Mouse (Mus musculus) small intestine, adult 2 months (tissue): ENCODE measurements around the gene Stard10. TPM values are rescaled to one million over a fixed set of nuclear protein-coding genes. Genes with fewer than 3 reads are reported as not detected.

ENCODE experiments used
- H3K27ac ChIP-seq: fragments of 200-500 bp; 2 replicates; pipeline ENCODE4 v1.5.1; 2012; ENCODE audit warnings: low read depth, low read length, control low read depth, inconsistent platforms; ENCODE audit not compliant: insufficient read depth
- H3K27me3 ChIP-seq: fragments of 200-500 bp; 2 replicates; pipeline ENCODE4 v1.6.1; 2012; ENCODE audit warnings: mild to moderate bottlenecking, moderate library complexity, low read length, inconsistent platforms; ENCODE audit not compliant: control insufficient read depth, insufficient read depth
- H3K36me3 ChIP-seq: fragments of 200-500 bp; 2 replicates; pipeline ENCODE4 v1.6.1; 2012; ENCODE audit warnings: mild to moderate bottlenecking, low read length, control low read depth, inconsistent platforms; ENCODE audit not compliant: control insufficient read depth, insufficient read depth
- H3K4me1 ChIP-seq: fragments of 200-500 bp; 2 replicates; pipeline ENCODE4 v1.6.1; 2012; ENCODE audit warnings: low read length, inconsistent platforms, mixed read lengths; ENCODE audit not compliant: control insufficient read depth, insufficient read depth, insufficient read length
- H3K4me3 ChIP-seq: fragments of 200-500 bp; 2 replicates; pipeline ENCODE4 v1.5.1; 2012; ENCODE audit warnings: low read depth, mild to moderate bottlenecking, control low read depth, inconsistent platforms, low read length, moderate library complexity
- CTCF ChIP-seq: fragments of 200-500 bp; IDR thresholded peaks from 2 replicates; pipeline ENCODE4 v1.5.1; 2012; ENCODE audit warnings: low read depth, mild to moderate bottlenecking, control low read depth, inconsistent platforms, low read length, moderate library complexity, mixed read lengths; ENCODE audit not compliant: insufficient replicate concordance, insufficient read length; ENCODE audit errors: extremely low read depth
- POLR2A ChIP-seq: fragments of 200-500 bp; IDR thresholded peaks from 2 replicates; pipeline ENCODE4 v1.6.1; 2012; ENCODE audit warnings: low read depth, mild to moderate bottlenecking, control low read depth, inconsistent platforms, low read length, moderate library complexity
- WGBS: fragments of 180-500 bp; shearing (Covaris S2); methylation state at CpG from one replicate; pipeline ENCODE4 v1.1.7; 2018; 5-methylcytosine and 5-hydroxymethylcytosine counted together
- polyA plus RNA-seq: library from polyadenylated mRNA; depleted of rRNA; stranded (reverse); fragments of >200 nt; gene quantifications from 2 replicates; pipeline ENCODE4 v1.2.3, GENCODE M21; 2012

Stard10 gene
- polyA plus RNA-seq, 1 experiment: 264 TPM

- H3K27ac ChIP-seq: 0 out of 2 replicates have a peak overlapping the region, but pooled peaks have one; percentile 7
- no peaks in the 10 kb centered on the region for H3K27me3 ChIP-seq
- H3K4me1 ChIP-seq: peaks cover 3% of the 10 kb centered on the region
- no peak for TF ChIP-seq POLR2A
- no peak for TF ChIP-seq CTCF
- H3K4me3 ChIP-seq: peak overlapping the region; percentile 73; the same call in 1 of the 2 replicates
- WGBS: 45% methylated on average over 7 of the region's 7 CpGs
- H3K36me3 ChIP-seq: no peaks in the 10 kb centered on the region
Observed at GRCm38 (mm10) chr7:101302691-101303090, 14.2 kb upstream of the Stard10 start.

- no peaks in the 10 kb centered on the region; the same call in 1 of the 2 replicates for H3K4me1 ChIP-seq
- TF ChIP-seq POLR2A (no peak), CTCF (no peak)
- H3K27ac ChIP-seq: no peak overlapping the region
- H3K4me3 ChIP-seq: no peak overlapping the region
- H3K36me3 ChIP-seq: no peaks in the 10 kb centered on the region
- 35% methylated on average over 2 of the region's 2 CpGs for WGBS
- H3K27me3 ChIP-seq: no peaks in the 10 kb centered on the region
Observed at GRCm38 (mm10) chr7:101306841-101307240, 10.0 kb upstream of the Stard10 start.

GRCm38 (mm10) chr7:101309985-101310326 lies 6.9 kb upstream of the Stard10 start:
- peak overlapping the region; percentile 98 for H3K27ac ChIP-seq
- WGBS: 21% methylated on average over 5 of the region's 5 CpGs
- no peak for TF ChIP-seq POLR2A
- TF ChIP-seq CTCF: no peak
- H3K27me3 ChIP-seq: no peaks in the 10 kb centered on the region
- H3K4me1 ChIP-seq: no peaks in the 10 kb centered on the region
- H3K36me3 ChIP-seq: no peaks in the 10 kb centered on the region
- peak overlapping the region; percentile 80 for H3K4me3 ChIP-seq

DNA sequence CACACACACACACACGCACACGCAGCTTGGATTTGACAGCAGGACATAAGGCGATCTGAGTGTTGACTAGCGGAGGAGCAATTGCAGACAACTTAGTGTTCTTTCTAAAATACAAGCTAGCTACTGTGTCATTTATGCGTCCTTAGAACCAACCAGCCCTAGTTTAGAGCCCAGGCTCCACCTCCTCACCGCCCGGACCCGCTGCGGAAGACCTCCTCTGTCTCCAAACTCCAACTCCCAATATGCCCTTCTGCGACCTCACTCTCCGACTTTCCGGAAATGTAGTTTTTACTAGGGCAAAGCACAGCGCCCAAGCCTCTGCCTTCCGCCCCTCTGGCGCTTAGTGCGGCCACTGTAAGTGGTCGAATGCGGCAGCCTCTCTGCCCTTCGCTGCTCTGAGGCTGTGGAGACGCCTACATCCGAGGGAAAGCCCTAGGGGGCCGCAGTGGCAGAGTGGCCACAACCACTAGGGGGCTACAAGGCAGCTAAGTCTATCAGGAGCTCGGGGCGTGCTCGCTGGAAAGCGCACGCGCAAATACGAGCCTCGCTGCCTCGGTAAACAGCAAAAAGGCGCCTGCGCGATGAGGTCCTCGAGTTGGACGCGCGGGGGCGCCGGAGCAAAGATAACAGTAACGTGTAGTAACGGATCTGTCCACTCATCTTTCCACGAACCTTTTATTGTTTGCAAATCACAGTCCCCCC lies 6.4 kb upstream of the Stard10 start:
- WGBS: under 1% methylated on average over 43 of the region's 43 CpGs
- peak; percentile 51; the same call in 1 of the 2 replicates for TF ChIP-seq POLR2A
- TF ChIP-seq CTCF: peak; percentile 94
- H3K4me1 ChIP-seq: no peaks in the 10 kb centered on the region
- no peaks in the 10 kb centered on the region for H3K27me3 ChIP-seq
- no peaks in the 10 kb centered on the region for H3K36me3 ChIP-seq
- peak overlapping the region; percentile 80 for H3K4me3 ChIP-seq
- peak overlapping the region; percentile 98 for H3K27ac ChIP-seq

GRCm38 (mm10) chr7:101311061-101311460 lies 5.8 kb upstream of the Stard10 start:
- WGBS: 25% methylated on average over 2 of the region's 2 CpGs
- no peak overlapping the region for H3K27ac ChIP-seq
- H3K4me1 ChIP-seq: no peaks in the 10 kb centered on the region
- H3K36me3 ChIP-seq: no peaks in the 10 kb centered on the region
- no peaks in the 10 kb centered on the region for H3K27me3 ChIP-seq
- no peak overlapping the region for H3K4me3 ChIP-seq
- TF ChIP-seq POLR2A (no peak), CTCF (no peak)

GRCm38 (mm10) chr7:101313033-101313432 lies 3.9 kb upstream of the Stard10 start:
- H3K27ac ChIP-seq: no peak overlapping the region
- H3K36me3 ChIP-seq: no peaks in the 10 kb centered on the region
- no peaks in the 10 kb centered on the region for H3K27me3 ChIP-seq
- no peak overlapping the region for H3K4me3 ChIP-seq
- peaks cover 8% of the 10 kb centered on the region; the same call in 1 of the 2 replicates for H3K4me1 ChIP-seq
- no peak for TF ChIP-seq CTCF
- WGBS: 43% methylated on average over 3 of the region's 3 CpGs

DNA sequence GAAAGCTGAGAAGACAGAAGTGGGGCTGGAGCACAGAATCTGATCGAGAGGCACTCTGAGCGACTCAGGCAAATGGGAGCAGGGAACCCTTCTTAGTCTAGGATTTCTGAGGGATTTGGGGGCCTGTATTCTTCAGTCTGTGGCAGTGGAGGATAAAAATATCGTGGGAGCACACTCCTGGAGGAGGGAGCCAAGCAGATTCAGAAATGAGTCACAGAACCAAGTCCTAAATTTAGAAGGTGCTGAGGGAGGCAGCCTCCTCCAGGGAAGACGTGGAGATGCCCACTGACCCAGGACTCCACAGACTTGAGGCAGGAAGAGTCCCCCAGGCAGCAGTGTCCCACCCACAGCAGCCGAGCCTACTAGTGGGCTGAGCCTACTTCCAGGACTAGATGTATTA lies 2.5 kb upstream of the Stard10 start:
- TF ChIP-seq POLR2A: no peak
- TF ChIP-seq CTCF: no peak
- no peak overlapping the region for H3K27ac ChIP-seq
- H3K4me1 ChIP-seq: peaks cover 8% of the 10 kb centered on the region; the same call in 1 of the 2 replicates
- H3K36me3 ChIP-seq: no peaks in the 10 kb centered on the region
- H3K4me3 ChIP-seq: no peak overlapping the region
- WGBS: 83% methylated on average over 5 of the region's 5 CpGs
- H3K27me3 ChIP-seq: no peaks in the 10 kb centered on the region

GRCm38 (mm10) chr7:101315699-101316098 lies 1.2 kb upstream of the Stard10 start:
- Histone ChIP-seq H3K27me3 (no peaks in the 10 kb centered on the region), H3K27ac (no peak overlapping the region), H3K4me1 (peaks cover 16% of the 10 kb centered on the region), H3K36me3 (no peaks in the 10 kb centered on the region), H3K4me3 (no peak overlapping the region)
- TF ChIP-seq POLR2A (no peak), CTCF (no peak)
